Mouse (Mus musculus) erythroblast, adult 5-6 weeks (primary cell): ENCODE data around the gene Ccnb1. TPM values are rescaled to one million over a fixed set of nuclear protein-coding genes. Genes with fewer than 3 reads are reported as not detected.
"Not testable (repeated sequence)": the region's sequence is repeated elsewhere in the genome, so short reads cannot be mapped to it uniquely, and the experiment has no call there.

Experiments
- ATAC-seq: replicated peaks from 2 replicates; pipeline ENCODE4 v1.8.0; 2016; ENCODE audit warnings: moderate number of reproducible peaks, mild to moderate bottlenecking, moderate TSS enrichment, inconsistent platforms; ENCODE audit not compliant: poor library complexity, low FRiP score, severe bottlenecking
- total RNA-seq, 2 experiments: library from RNA; stranded (forward) in 1 of 2; stranded (reverse) in 1 of 2; fragments of 150-400 nt in 1 of 2; fragments of 200-764, 138-1000 nt in 1 of 2; gene quantifications; 2 replicates each; pipeline versions ENCODE4 v1.2.3 to v1.2.4; 2015 to 2017; ENCODE audit warnings: low replicate concordance in 2 of 2

Ccnb1 gene
- total RNA-seq, 2 experiments from 2014 or later = 69.2 to 133 TPM

- ATAC-seq = peak; percentile 23; the same call in 1 of the 2 replicates
These were observed 10.3 kb downstream of the Ccnb1 start for GRCm38 (mm10) chr13:100776056-100776419.

- ATAC-seq = peak; percentile 95
These were observed 10.9 kb downstream of the Ccnb1 start, which contains the start of gene Cenph for GRCm38 (mm10) chr13:100775252-100776055. Cenph (minus strand) TSS chr13:100775899.

- no peak for ATAC-seq
These were observed 11.7 kb downstream of the Ccnb1 start for GRCm38 (mm10) chr13:100774704-100775103.

GRCm38 (mm10) chr13:100755329-100755728 lies 31.0 kb downstream of the Ccnb1 start:
- ATAC-seq = peak; percentile 74

- no peak for ATAC-seq
These were observed 32.2 kb downstream of the Ccnb1 start for GRCm38 (mm10) chr13:100754186-100754585.

- ATAC-seq = no peak
These were observed 33.4 kb downstream of the Ccnb1 start for GRCm38 (mm10) chr13:100753011-100753410.

GRCm38 (mm10) chr13:100752529-100752928 lies 33.8 kb downstream of the Ccnb1 start:
- ATAC-seq = peak; percentile 35; the same call in 1 of the 2 replicates

GRCm38 (mm10) chr13:100751402-100751801 lies 35.0 kb downstream of the Ccnb1 start:
- 0 out of 2 replicates have a peak, but pooled peaks have one; percentile 29 for ATAC-seq

GRCm38 (mm10) chr13:100750799-100751198 lies 35.6 kb downstream of the Ccnb1 start:
- ATAC-seq = 0 out of 2 replicates have a peak, but pooled peaks have one; percentile 17

GRCm38 (mm10) chr13:100748638-100749037 lies 37.7 kb downstream of the Ccnb1 start:
- ATAC-seq = no peak

- no peak for ATAC-seq
These were observed 40.3 kb downstream of the Ccnb1 start for GRCm38 (mm10) chr13:100746090-100746489.

- peak; percentile 91 for ATAC-seq
These were observed 42.2 kb downstream of the Ccnb1 start, which contains the start of gene Mrps36 for GRCm38 (mm10) chr13:100744036-100744744. Mrps36 (minus strand) TSS chr13:100744659.

- ATAC-seq = peak; percentile 56
These were observed 42.9 kb downstream of the Ccnb1 start for GRCm38 (mm10) chr13:100743346-100744035.

- ATAC-seq = no peak
These were observed 43.5 kb downstream of the Ccnb1 start for GRCm38 (mm10) chr13:100742831-100743230.

- ATAC-seq = no peak
These were observed 53.6 kb downstream of the Ccnb1 start for GRCm38 (mm10) chr13:100732756-100733155.

GRCm38 (mm10) chr13:100731462-100732046 lies 54.8 kb downstream of the Ccnb1 start:
- ATAC-seq = not testable (repeated sequence)

- ATAC-seq = peak; percentile 99
These were observed 55.6 kb downstream of the Ccnb1 start, which contains the start of gene Cdk7 for GRCm38 (mm10) chr13:100730861-100731176. Cdk7 (minus strand) TSS chr13:100730939.

- peak; percentile 76 for ATAC-seq
These were observed 56.1 kb downstream of the Ccnb1 start for GRCm38 (mm10) chr13:100730153-100730860.
